ENCODE assay signal across 20 mouse cellular contexts in genomic region chr6:88835047-88835446, GRCm38 (mm10). TPM values are rescaled to one million over a fixed set of nuclear protein-coding genes. Genes with fewer than 3 reads are reported as not detected.
DNase-seq lines count a peak whose midpoint lies in the region; ATAC-seq and TF ChIP-seq lines count a peak whose summit lies in the region.
"Had no signal": no experiment of that assay in that cellular context is flagged by ENCODE, and none has a peak within 500 bp of the region (broad histone marks: within the 10 kb centered on the region; RNA-seq: fewer than 3 reads in every experiment).

No protein-coding gene starts in this region.

- H3K9me3 ChIP-seq in erythroblast, embryonic 14.5 days (ENCODE audit: control insufficient read depth, low read length), result no peaks in the 10 kb centered on the region
- H3K9me3 ChIP-seq in liver, postnatal 0 days (ENCODE audit: low read length), result no peaks in the 10 kb centered on the region
- H3K9me3 ChIP-seq: forebrain, embryonic 12.5 days; heart, embryonic 15.5 days; lung, embryonic 15.5 days; stomach, embryonic 15.5 days had no signal

- peak overlapping the region; percentile 93 for H3K27ac ChIP-seq in liver, postnatal 0 days (ENCODE audit: low read depth)
- H3K27ac ChIP-seq: forebrain, embryonic 12.5 days; heart, embryonic 15.5 days; hindbrain, postnatal 0 days; lung, embryonic 15.5 days; stomach, embryonic 15.5 days had no signal

- peak overlapping the region; percentile 52 for H3K4me3 ChIP-seq in erythroblast, embryonic 14.5 days (replicated peaks)
- no peak overlapping the region for H3K4me3 ChIP-seq in liver, postnatal 0 days (ENCODE audit: low read depth, low read length)
- H3K4me3 ChIP-seq: forebrain, embryonic 12.5 days; heart, embryonic 15.5 days; lung, embryonic 15.5 days; stomach, embryonic 15.5 days had no signal

- H3K4me2 ChIP-seq in liver, postnatal 0 days (ENCODE audit: low read depth, low read length), result peak overlapping the region; percentile 50
- H3K4me2 ChIP-seq: forebrain, embryonic 12.5 days; heart, embryonic 15.5 days; lung, embryonic 15.5 days; stomach, embryonic 15.5 days had no signal

- no peak for TF ChIP-seq CTCF in liver, postnatal 0 days (IDR thresholded peaks at IDR 0.05; ENCODE audit: low read depth)

- ATAC-seq in liver, postnatal 0 days, result peak; percentile 78
- ATAC-seq: activated CD4-positive, CD25-positive, alpha-beta regulatory T cell, adult 4 months; hindbrain, postnatal 0 days; midbrain, embryonic 16.5 days had no signal

- peak overlapping the region; percentile 41 for H3K9ac ChIP-seq in liver, postnatal 0 days (replicated peaks)
- H3K9ac ChIP-seq: forebrain, embryonic 12.5 days; heart, embryonic 15.5 days; lung, embryonic 15.5 days; stomach, embryonic 15.5 days had no signal

- H3K27me3 ChIP-seq in erythroblast, embryonic 14.5 days (ENCODE audit: control insufficient read depth), result no peaks in the 10 kb centered on the region
- no peaks in the 10 kb centered on the region for H3K27me3 ChIP-seq in liver, postnatal 0 days (ENCODE audit: insufficient read depth, low read length)
- H3K27me3 ChIP-seq: forebrain, embryonic 12.5 days; heart, embryonic 15.5 days; lung, embryonic 15.5 days; stomach, embryonic 15.5 days had no signal

- peaks cover 90% of the 10 kb centered on the region for H3K4me1 ChIP-seq in erythroblast, embryonic 14.5 days (ENCODE audit: control insufficient read depth)
- H3K4me1 ChIP-seq in liver, postnatal 0 days (ENCODE audit: insufficient read depth), result peaks cover 39% of the 10 kb centered on the region
- H3K4me1 ChIP-seq: forebrain, embryonic 12.5 days had no signal

- peak; percentile 76 to 82 for DNase-seq in cerebellum, postnatal 10 days
- no peak for DNase-seq in cerebellum, adult 11-12 months
- peak; percentile 18 for DNase-seq in 3T3-L1 (ENCODE audit: low read depth, low spot score)
- peak; percentile 74 for DNase-seq in liver, postnatal 0 days
- DNase-seq in frontal cortex, adult 2 months (ENCODE audit: extremely low spot score in 1 of 2, low spot score in 1 of 2), result no peak
- no peak for DNase-seq in lung, postnatal 14 days
- DNase-seq in T-cell, adult 2 months (ENCODE audit: low spot score), result no peak
- DNase-seq: cerebellum, adult 8-10 months; gastrocnemius, postnatal 14 days; kidney, adult 9 months; layer of hippocampus, adult 9-11 months; left cerebral cortex, postnatal 4 days had no signal

- 31% methylated on average over 5 of the region's 5 CpGs for WGBS in liver, postnatal 0 days (ENCODE audit: insufficient replicate concordance)

- TF ChIP-seq EP300 in liver, postnatal 0 days (IDR thresholded peaks at IDR 0.05; ENCODE audit: low read depth), result 0 out of 2 replicates have a peak, but pooled peaks have one; percentile 30

- peaks cover 75% of the 10 kb centered on the region for H3K36me3 ChIP-seq in erythroblast, embryonic 14.5 days (ENCODE audit: control insufficient read depth)
- H3K36me3 ChIP-seq in liver, postnatal 0 days (replicated peaks; ENCODE audit: insufficient read depth, low read length), result peaks cover 40% of the 10 kb centered on the region

RNA-seq across cellular contexts. Expression of gene Abtb1, which starts 6.7 kb away (rescaled TPM):
- 21.3 and 21.4 TPM in 2 replicates for polyA plus RNA-seq in erythroblast, embryonic 14.5 days (2012)
- polyA plus RNA-seq in liver, postnatal 0 days (2015; fragmentation: Nextera tagmentation; extraction: Ambion mirVana), result 36.2 and 39.1 TPM in 2 replicates
- polyA plus RNA-seq in frontal cortex, adult 2 months (2012; rRNA removed), result 75.4 and 82.3 TPM in 2 replicates

RNA-seq across cellular contexts. Expression of gene Podxl2, which starts 39.8 kb away (rescaled TPM):
- polyA plus RNA-seq in erythroblast, embryonic 14.5 days (2012), result 0.18 and 0.28 TPM in 2 replicates
- polyA plus RNA-seq in liver, postnatal 0 days (2015; fragmentation: Nextera tagmentation; extraction: Ambion mirVana), result 1.1 and 1.3 TPM in 2 replicates
- 609 and 620 TPM in 2 replicates for polyA plus RNA-seq in frontal cortex, adult 2 months (2012; rRNA removed)
- polyA plus RNA-seq: activated CD4-positive, CD25-positive, alpha-beta regulatory T cell, adult 4 months had no signal

Comparison
In these comparisons a context has a peak if more than half of its experiments do, and no peak if none do; other contexts are left out.
1. DNase-seq: peak in cerebellum, postnatal 10 days (2 of 2), 3T3-L1 (single experiment) and liver, postnatal 0 days (single experiment); none in cerebellum, adult 11-12 months (single experiment), frontal cortex, adult 2 months (0 of 2), lung, postnatal 14 days (single experiment) and T-cell, adult 2 months (single experiment).
2. RNA of gene Podxl2, which starts 39.8 kb away (polyA plus RNA-seq): 609 to 620 TPM in frontal cortex, adult 2 months; 1.1 to 1.3 TPM in liver, postnatal 0 days and 0.18 to 0.28 TPM in erythroblast, embryonic 14.5 days; every median in the first group is over 100 times any median in the second.